ENCODE assay signal across 8 mouse cellular contexts in genomic region chr8:122830349-122831061, GRCm38 (mm10). TPM values are rescaled to one million over a fixed set of nuclear protein-coding genes. Genes with fewer than 3 reads are reported as not detected.
DNase-seq lines count a peak whose midpoint lies in the region; ATAC-seq and TF ChIP-seq lines count a peak whose summit lies in the region.

No protein-coding gene starts in this region.

- H3K36me3 ChIP-seq in heart, embryonic 11.5 days (ENCODE audit: control insufficient read depth, insufficient read depth, low read length): no peaks in the 10 kb centered on the region
- no peaks in the 10 kb centered on the region for H3K36me3 ChIP-seq in embryonic facial prominence, embryonic 11.5 days (replicated peaks; ENCODE audit: control insufficient read depth, insufficient read depth, low read depth, low read length)
- no peaks in the 10 kb centered on the region for H3K36me3 ChIP-seq in kidney, embryonic 14.5 days (ENCODE audit: control insufficient read depth, insufficient read depth, low read length)
- H3K36me3 ChIP-seq in limb, embryonic 14.5 days (ENCODE audit: control insufficient read depth, insufficient read depth, low read length): no peaks in the 10 kb centered on the region

- no peak overlapping the region for H3K27ac ChIP-seq in heart, embryonic 11.5 days (ENCODE audit: low read depth, low read length)
- H3K27ac ChIP-seq in embryonic facial prominence, embryonic 11.5 days (replicated peaks; ENCODE audit: low read depth, low read length): no peak overlapping the region
- H3K27ac ChIP-seq in kidney, embryonic 14.5 days (ENCODE audit: low read depth, low read length): no peak overlapping the region
- H3K27ac ChIP-seq in limb, embryonic 14.5 days (replicated peaks; ENCODE audit: low read depth, low read length): no peak overlapping the region

- H3K4me2 ChIP-seq in heart, embryonic 11.5 days: no peak overlapping the region
- H3K4me2 ChIP-seq in embryonic facial prominence, embryonic 11.5 days (ENCODE audit: low read depth, low read length): no peak overlapping the region
- no peak overlapping the region for H3K4me2 ChIP-seq in kidney, embryonic 14.5 days (replicated peaks; ENCODE audit: low read depth, low read length)
- H3K4me2 ChIP-seq in limb, embryonic 14.5 days (replicated peaks; ENCODE audit: low read depth, low read length, severe bottlenecking): no peak overlapping the region

- no peak overlapping the region for H3K9ac ChIP-seq in heart, embryonic 11.5 days (ENCODE audit: low read depth, low read length)
- no peak overlapping the region for H3K9ac ChIP-seq in embryonic facial prominence, embryonic 11.5 days (replicated peaks; ENCODE audit: low read length)
- no peak overlapping the region for H3K9ac ChIP-seq in kidney, embryonic 14.5 days (ENCODE audit: low read depth, low read length)
- no peak overlapping the region for H3K9ac ChIP-seq in limb, embryonic 14.5 days (ENCODE audit: low read depth, low read length, severe bottlenecking)

- no peak for TF ChIP-seq POLR2A in limb, embryonic 14.5 days (IDR thresholded peaks at IDR 0.05; ENCODE audit: borderline replicate concordance, extremely low read depth, insufficient read depth, insufficient read length)

- no peaks in the 10 kb centered on the region; the same call in 1 of the 2 replicates for H3K4me1 ChIP-seq in heart, embryonic 11.5 days (ENCODE audit: control insufficient read depth, insufficient read depth, low read length)
- H3K4me1 ChIP-seq in embryonic facial prominence, embryonic 11.5 days (ENCODE audit: control insufficient read depth, insufficient read depth, low read length): no peaks in the 10 kb centered on the region
- peaks cover 4% of the 10 kb centered on the region; the same call in 1 of the 2 replicates for H3K4me1 ChIP-seq in kidney, embryonic 14.5 days (ENCODE audit: control insufficient read depth, insufficient read depth, low read length)
- no peaks in the 10 kb centered on the region for H3K4me1 ChIP-seq in limb, embryonic 14.5 days (ENCODE audit: control insufficient read depth, insufficient read depth, low read length)

- H3K27me3 ChIP-seq in heart, embryonic 11.5 days (ENCODE audit: control insufficient read depth, insufficient read depth, low read length): peaks cover 4% of the 10 kb centered on the region
- H3K27me3 ChIP-seq in embryonic facial prominence, embryonic 11.5 days (ENCODE audit: control insufficient read depth, insufficient read depth, low read length): no peaks in the 10 kb centered on the region
- H3K27me3 ChIP-seq in kidney, embryonic 14.5 days (ENCODE audit: control insufficient read depth, insufficient read depth, low read length): no peaks in the 10 kb centered on the region
- H3K27me3 ChIP-seq in limb, embryonic 14.5 days (ENCODE audit: control insufficient read depth, insufficient read depth, low read length): no peaks in the 10 kb centered on the region

- WGBS in heart, embryonic 11.5 days (ENCODE audit: insufficient replicate concordance): 40% methylated on average over 8 of the region's 8 CpGs
- WGBS in embryonic facial prominence, embryonic 11.5 days: 37% methylated on average over 8 of the region's 8 CpGs
- WGBS in kidney, embryonic 14.5 days: 45% methylated on average over 8 of the region's 8 CpGs
- 42% methylated on average over 8 of the region's 8 CpGs for WGBS in limb, embryonic 14.5 days

- no peak overlapping the region for H3K4me3 ChIP-seq in heart, embryonic 11.5 days (ENCODE audit: low read depth, low read length)
- no peak overlapping the region for H3K4me3 ChIP-seq in embryonic facial prominence, embryonic 11.5 days (ENCODE audit: low read depth, low read length)
- H3K4me3 ChIP-seq in kidney, embryonic 14.5 days (ENCODE audit: low read length): no peak overlapping the region
- no peak overlapping the region for H3K4me3 ChIP-seq in limb, embryonic 14.5 days (replicated peaks; ENCODE audit: low read length)

- no peak for ATAC-seq in heart, embryonic 11.5 days (replicated peaks; ENCODE audit: insufficient number of reproducible peaks, low FRiP score, low TSS enrichment)
- ATAC-seq in embryonic facial prominence, embryonic 11.5 days (replicated peaks; ENCODE audit: insufficient number of reproducible peaks, low FRiP score, low TSS enrichment, low read depth): peak; percentile 38; the same call in 1 of the 2 replicates
- peak; percentile 61 for ATAC-seq in kidney, embryonic 14.5 days (ENCODE audit: low FRiP score, low TSS enrichment)
- ATAC-seq in limb, embryonic 14.5 days (ENCODE audit: low FRiP score, low read depth): peak; percentile 79

- peak; percentile 98 for DNase-seq in heart, adult 11 months
- peak; percentile 89 for DNase-seq in embryonic facial prominence, embryonic 11.5 days (ENCODE audit: low spot score)
- peak; percentile 91 for DNase-seq in heart, adult 8-10 months (ENCODE audit: low spot score)
- DNase-seq in limb, embryonic 14.5 days (ENCODE audit: low spot score): peak; percentile 79
- DNase-seq in monocyte, adult 2 months (ENCODE audit: low read depth in 1 of 2, low spot score in 2 of 2): peak; percentile 77 to 92
- DNase-seq in spleen, postnatal 36 days (ENCODE audit: low spot score in 2 of 2): peak; percentile 87 to 89

- H3K9me3 ChIP-seq in heart, embryonic 11.5 days (replicated peaks; ENCODE audit: control insufficient read depth, low read length): no peaks in the 10 kb centered on the region
- H3K9me3 ChIP-seq in embryonic facial prominence, embryonic 11.5 days (replicated peaks; ENCODE audit: control insufficient read depth, low read length): no peaks in the 10 kb centered on the region
- no peaks in the 10 kb centered on the region for H3K9me3 ChIP-seq in kidney, embryonic 14.5 days (ENCODE audit: control insufficient read depth, low read length)
- no peaks in the 10 kb centered on the region for H3K9me3 ChIP-seq in limb, embryonic 14.5 days (ENCODE audit: control insufficient read depth, low read length)

RNA-seq across cellular contexts. Expression of gene Cdh15, which starts 17.3 kb away (rescaled TPM):
- 0.42 and 0.67 TPM in 2 replicates for polyA plus RNA-seq in heart, embryonic 11.5 days (2014; fragmentation: Nextera tagmentation; extraction: Ambion mirVana)
- 3.0 and 3.4 TPM in 2 replicates for polyA plus RNA-seq in embryonic facial prominence, embryonic 11.5 days (2014; fragmentation: Nextera tagmentation; extraction: Ambion mirVana)
- total RNA-seq in heart, adult 8-10 months (2022): under 1 TPM in 1 of 4 experiments, not detected in 3; 0.06 TPM
- polyA plus RNA-seq in kidney, embryonic 14.5 days (2014; fragmentation: Nextera tagmentation; extraction: Ambion mirVana): 1.1 and 1.2 TPM in 2 replicates
- polyA plus RNA-seq in limb, embryonic 14.5 days (2012; rRNA removed): 23.6 and 27.6 TPM in 2 replicates
- polyA plus RNA-seq in limb, embryonic 14.5 days (2014; fragmentation: Nextera tagmentation; extraction: Ambion mirVana): 19.5 and 27.1 TPM in 2 replicates

RNA-seq across cellular contexts. Expression of gene Acsf3, which starts 55.2 kb away (rescaled TPM):
- polyA plus RNA-seq in heart, embryonic 11.5 days (2014; fragmentation: Nextera tagmentation; extraction: Ambion mirVana): 15.4 and 17.5 TPM in 2 replicates
- 14.2 and 14.6 TPM in 2 replicates for polyA plus RNA-seq in embryonic facial prominence, embryonic 11.5 days (2014; fragmentation: Nextera tagmentation; extraction: Ambion mirVana)
- 10 to 100 TPM; 35.2 to 36.2 (median 35.3) TPM for total RNA-seq in heart, adult 8-10 months (2022)
- 16.1 and 20.2 TPM in 2 replicates for polyA plus RNA-seq in kidney, embryonic 14.5 days (2014; fragmentation: Nextera tagmentation; extraction: Ambion mirVana)
- 19.1 and 20.3 TPM in 2 replicates for polyA plus RNA-seq in limb, embryonic 14.5 days (2012; rRNA removed)
- polyA plus RNA-seq in limb, embryonic 14.5 days (2014; fragmentation: Nextera tagmentation; extraction: Ambion mirVana): 15.4 and 19.4 TPM in 2 replicates
